19 mouse cellular contexts compared by ENCODE assay signal in the genomic region with DNA sequence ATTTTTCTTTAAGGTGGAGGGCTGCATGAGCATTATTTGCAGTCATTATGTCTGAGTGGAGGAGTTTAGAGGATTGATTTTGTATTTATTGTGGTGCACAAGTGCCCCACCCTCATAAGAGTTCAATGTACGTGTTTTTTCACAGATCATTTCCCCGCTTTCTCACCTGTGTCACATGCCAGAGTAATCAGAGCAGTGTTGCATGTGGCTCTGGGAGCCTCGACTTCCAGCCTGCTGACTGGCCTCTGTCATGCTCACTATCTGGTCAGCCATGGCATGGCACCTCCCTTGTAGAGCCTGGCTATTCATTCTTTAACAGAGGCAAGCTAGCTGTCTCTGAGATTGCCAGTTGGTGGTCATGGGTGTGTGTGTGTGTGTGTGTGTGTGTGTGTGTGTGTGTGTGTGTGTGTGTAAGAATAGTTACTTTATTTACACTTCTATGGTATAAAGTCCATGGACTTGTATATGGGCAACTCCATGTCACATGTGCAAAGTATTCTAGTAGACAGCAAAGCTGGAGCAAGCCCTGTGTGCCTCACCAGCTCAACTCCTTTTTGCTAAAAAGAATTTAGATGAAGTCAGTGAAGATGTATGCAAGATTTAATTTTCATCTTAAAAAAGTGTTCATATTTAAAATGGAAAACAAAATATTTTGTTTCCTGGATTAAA.
"Had no signal": no experiment of that assay in that cellular context is flagged by ENCODE, and none has a peak within 500 bp of the region (broad histone marks: within the 10 kb centered on the region; RNA-seq: fewer than 3 reads in every experiment).

No protein-coding gene starts in this region.

- H3K9me3 ChIP-seq: liver, embryonic 13.5 days; midbrain, embryonic 10.5 days; midbrain, embryonic 13.5 days; neural tube, embryonic 13.5 days; stomach, embryonic 15.5 days had no signal

- H3K4me1 ChIP-seq: midbrain, embryonic 13.5 days; neural tube, embryonic 13.5 days; stomach, embryonic 15.5 days had no signal

- H3K4me3 ChIP-seq: liver, embryonic 13.5 days; midbrain, embryonic 10.5 days; midbrain, embryonic 13.5 days; myocyte; neural tube, embryonic 13.5 days; stomach, embryonic 15.5 days had no signal

- H3K27me3 ChIP-seq: liver, embryonic 13.5 days; midbrain, embryonic 13.5 days; neural tube, embryonic 13.5 days; stomach, embryonic 15.5 days had no signal

- H3K36me3 ChIP-seq: midbrain, embryonic 13.5 days; neural tube, embryonic 13.5 days; stomach, embryonic 15.5 days had no signal

- DNase-seq: kidney, adult 18-20 months; kidney, adult 9 months; kidney, postnatal 14 days; kidney, postnatal 4 days; layer of hippocampus, adult 9-11 months; liver, embryonic 13.5 days; lung, postnatal 14 days; retina, postnatal 1 day; right cerebral cortex, postnatal 25 days; spleen, adult 18-20 months; thymus, adult 18-20 months; thymus, postnatal 36 days had no signal

- ATAC-seq: midbrain, embryonic 13.5 days; midbrain, embryonic 16.5 days had no signal

- H3K9ac ChIP-seq: liver, embryonic 13.5 days; midbrain, embryonic 13.5 days; neural tube, embryonic 13.5 days; stomach, embryonic 15.5 days had no signal

- H3K27ac ChIP-seq: liver, embryonic 13.5 days; macrophage; midbrain, embryonic 10.5 days; midbrain, embryonic 13.5 days; neural tube, embryonic 13.5 days had no signal

- H3K4me2 ChIP-seq: liver, embryonic 13.5 days; midbrain, embryonic 13.5 days; neural tube, embryonic 13.5 days; stomach, embryonic 15.5 days had no signal
